Mouse (Mus musculus) liver, embryonic 11.5 days (tissue): Measurements from ENCODE around the gene Rps6kl1. TPM values are rescaled to one million over a fixed set of nuclear protein-coding genes. Genes with fewer than 3 reads are reported as not detected.

Source experiments
- ATAC-seq: fragments of 200-750 bp; cut with Nextera tagmentation; replicated peaks from 2 replicates; pipeline ENCODE4 v1.8.0; 2017; ENCODE audit warnings: moderate number of reproducible peaks, mild to moderate bottlenecking, moderate TSS enrichment, moderate library complexity; ENCODE audit not compliant: low FRiP score
- DNase-seq: peaks from one replicate; pipeline ENCODE4 v3.0.0-alpha.2; 2017; ENCODE audit warnings: low spot score
- H3K27ac ChIP-seq: fragments of 300-500 bp; sonication (generic); 2 replicates; pipeline ENCODE4 v1.5.1; 2014; ENCODE audit warnings: mild to moderate bottlenecking, low read depth, low read length, control low read depth
- H3K27me3 ChIP-seq: fragments of 300-500 bp; sonication (generic); replicated peaks from 2 replicates; pipeline ENCODE4 v1.6.1; 2014; ENCODE audit warnings: low read length, mixed read lengths; ENCODE audit not compliant: control insufficient read depth, insufficient read depth
- H3K36me3 ChIP-seq: fragments of 300-500 bp; sonication (generic); 2 replicates; pipeline ENCODE4 v1.6.1; 2014; ENCODE audit warnings: mild to moderate bottlenecking, low read length, moderate library complexity, mixed read lengths; ENCODE audit not compliant: control insufficient read depth, insufficient read depth
- H3K4me1 ChIP-seq: fragments of 300-500 bp; sonication (generic); replicated peaks from 2 replicates; pipeline ENCODE4 v1.6.1; 2014; ENCODE audit warnings: low read length, mixed read lengths; ENCODE audit not compliant: control insufficient read depth, insufficient read depth
- H3K4me2 ChIP-seq: fragments of 300-500 bp; sonication (generic); 2 replicates; pipeline ENCODE4 v1.6.1; 2014; ENCODE audit warnings: mild to moderate bottlenecking, control low read depth, moderate library complexity
- H3K4me3 ChIP-seq: fragments of 300-500 bp; sonication (generic); 2 replicates; pipeline ENCODE4 v1.5.1; 2014; ENCODE audit warnings: low read depth, low read length, control low read depth
- H3K9ac ChIP-seq: fragments of 300-500 bp; sonication (generic); 2 replicates; pipeline ENCODE4 v1.6.1; 2014; ENCODE audit warnings: low read depth, low read length, control low read depth
- H3K9me3 ChIP-seq: fragments of 300-500 bp; sonication (generic); 2 replicates; pipeline ENCODE4 v1.6.1; 2016; ENCODE audit warnings: low read length, inconsistent platforms, mixed read lengths; ENCODE audit not compliant: control insufficient read depth
- WGBS: fragments of 180-500 bp; shearing (Covaris S2); extraction: QIAGEN DNeasy Blood & Tissue Kit; methylation state at CpG from one replicate; pipeline ENCODE4 v1.1.7; 2014; 5-methylcytosine and 5-hydroxymethylcytosine counted together
- polyA plus RNA-seq: library from polyadenylated mRNA; unstranded; fragments of >200 nt; fragmentation: Nextera tagmentation; extraction: Ambion mirVana; gene quantifications from 2 replicates; pipeline ENCODE4 v1.2.1, GENCODE M21; 2014

The Rps6kl1 gene
- polyA plus RNA-seq, 1 experiment from 2014 or later = 1.1 TPM

GRCm38 (mm10) chr12:85101001-85101400, 50.1 kb downstream of the Rps6kl1 start:
- Histone ChIP-seq H3K9me3 (no peaks in the 10 kb centered on the region), H3K4me3 (no peak overlapping the region), H3K27me3 (no peaks in the 10 kb centered on the region), H3K36me3 (no peaks in the 10 kb centered on the region), H3K4me1 (no peaks in the 10 kb centered on the region), H3K27ac (no peak overlapping the region), H3K9ac (no peak overlapping the region), H3K4me2 (no peak overlapping the region)
- 79% methylated on average over 14 of the region's 14 CpGs for WGBS
- ATAC-seq (no peak), DNase-seq (no peak)

- 86% methylated on average over 7 of the region's 7 CpGs for WGBS
- no peak overlapping the region for H3K4me3 ChIP-seq
- no peak for DNase-seq
- ATAC-seq = no peak
- H3K36me3 ChIP-seq = no peaks in the 10 kb centered on the region
- no peak overlapping the region for H3K27ac ChIP-seq
- H3K9ac ChIP-seq = no peak overlapping the region
- no peak overlapping the region for H3K4me2 ChIP-seq
- no peaks in the 10 kb centered on the region for H3K9me3 ChIP-seq
- H3K27me3 ChIP-seq = no peaks in the 10 kb centered on the region
- peaks cover 10% of the 10 kb centered on the region; the same call in 1 of the 2 replicates for H3K4me1 ChIP-seq
Measured at GRCm38 (mm10) chr12:85095859-85096258, 55.2 kb downstream of the Rps6kl1 start.

GRCm38 (mm10) chr12:85095146-85095545, 55.9 kb downstream of the Rps6kl1 start:
- Histone ChIP-seq H3K27ac (no peak overlapping the region), H3K9ac (no peak overlapping the region), H3K4me2 (no peak overlapping the region), H3K36me3 (no peaks in the 10 kb centered on the region), H3K4me1 (peaks cover 11% of the 10 kb centered on the region), H3K4me3 (no peak overlapping the region), H3K9me3 (no peaks in the 10 kb centered on the region), H3K27me3 (no peaks in the 10 kb centered on the region)
- whole genome bisulfite sequencing = 80% methylated on average over 11 of the region's 11 CpGs
- DNase-seq (no peak), ATAC-seq (no peak)

GRCm38 (mm10) chr12:85094706-85095105, 56.4 kb downstream of the Rps6kl1 start:
- H3K36me3 ChIP-seq = no peaks in the 10 kb centered on the region
- H3K4me2 ChIP-seq = no peak overlapping the region
- WGBS = 85% methylated on average over 10 of the region's 10 CpGs
- no peak for DNase-seq
- H3K9me3 ChIP-seq = no peaks in the 10 kb centered on the region
- no peak overlapping the region for H3K27ac ChIP-seq
- no peak overlapping the region for H3K4me3 ChIP-seq
- peaks cover 11% of the 10 kb centered on the region for H3K4me1 ChIP-seq
- H3K27me3 ChIP-seq = no peaks in the 10 kb centered on the region
- ATAC-seq = no peak
- no peak overlapping the region for H3K9ac ChIP-seq

- H3K4me2 ChIP-seq = no peak overlapping the region
- peaks cover 3% of the 10 kb centered on the region; the same call in 1 of the 2 replicates for H3K36me3 ChIP-seq
- no peaks in the 10 kb centered on the region for H3K9me3 ChIP-seq
- H3K9ac ChIP-seq = no peak overlapping the region
- DNase-seq = no peak
- H3K4me1 ChIP-seq = peaks cover 11% of the 10 kb centered on the region
- H3K4me3 ChIP-seq = no peak overlapping the region
- H3K27ac ChIP-seq = no peak overlapping the region
- 25% methylated on average over 14 of the region's 14 CpGs for WGBS
- no peak for ATAC-seq
- no peaks in the 10 kb centered on the region for H3K27me3 ChIP-seq
Measured at GRCm38 (mm10) chr12:85094010-85094409, 57.1 kb downstream of the Rps6kl1 start.

- Histone ChIP-seq H3K9ac (no peak overlapping the region), H3K9me3 (no peaks in the 10 kb centered on the region), H3K4me2 (no peak overlapping the region), H3K27ac (no peak overlapping the region), H3K36me3 (peaks cover 11% of the 10 kb centered on the region), H3K4me3 (no peak overlapping the region), H3K27me3 (no peaks in the 10 kb centered on the region), H3K4me1 (peaks cover 11% of the 10 kb centered on the region)
- 6% methylated on average over 3 of the region's 3 CpGs for WGBS
- ATAC-seq (peak; percentile 56; the same call in 1 of the 2 replicates), DNase-seq (no peak)
Measured at GRCm38 (mm10) chr12:85092214-85092613, 58.9 kb downstream of the Rps6kl1 start.

GRCm38 (mm10) chr12:85091190-85091589, 59.9 kb downstream of the Rps6kl1 start:
- H3K4me1 ChIP-seq = peaks cover 11% of the 10 kb centered on the region
- H3K27me3 ChIP-seq = no peaks in the 10 kb centered on the region
- peaks cover 11% of the 10 kb centered on the region for H3K36me3 ChIP-seq
- H3K27ac ChIP-seq = peak overlapping the region; percentile 41; the same call in 1 of the 2 replicates
- H3K9me3 ChIP-seq = no peaks in the 10 kb centered on the region
- WGBS = 39% methylated on average over 3 of the region's 3 CpGs
- DNase-seq (no peak), ATAC-seq (peak; percentile 73)
- H3K4me2 ChIP-seq = no peak overlapping the region
- no peak overlapping the region for H3K9ac ChIP-seq
- no peak overlapping the region for H3K4me3 ChIP-seq

GRCm38 (mm10) chr12:85087845-85088244, 63.2 kb downstream of the Rps6kl1 start:
- DNase-seq (no peak), ATAC-seq (no peak)
- Histone ChIP-seq H3K27me3 (no peaks in the 10 kb centered on the region), H3K4me2 (no peak overlapping the region), H3K36me3 (peaks cover 11% of the 10 kb centered on the region), H3K27ac (no peak overlapping the region), H3K9ac (no peak overlapping the region), H3K4me1 (peaks cover 11% of the 10 kb centered on the region), H3K4me3 (no peak overlapping the region), H3K9me3 (no peaks in the 10 kb centered on the region)
- WGBS = 91% methylated on average over 12 of the region's 12 CpGs
